Mouse (Mus musculus) lung, adult 2 months (tissue): ENCODE data around the gene Otud7a.

Experiments
- CTCF ChIP-seq: fragments of 200-500 bp; IDR thresholded peaks from 2 replicates; pipeline ENCODE4 v1.5.1; 2011; ENCODE audit warnings: mild to moderate bottlenecking, low read length, control low read depth; ENCODE audit not compliant: insufficient read depth
- POLR2A ChIP-seq: fragments of 200-500 bp; IDR thresholded peaks from 2 replicates; pipeline ENCODE4 v1.6.1; 2011; ENCODE audit warnings: low read depth, mild to moderate bottlenecking, control low read depth, low read length, borderline replicate concordance; ENCODE audit errors: extremely low read depth

GRCm38 (mm10) chr7:63644002-63644401 lies 199.5 kb downstream of the Otud7a start:
- TF ChIP-seq CTCF (no peak), POLR2A (no peak)
